Mouse (Mus musculus) mouse trophoblast stem cell (cell line): ENCODE data around the gene Itgb3bp.

ENCODE experiments used
- in situ Hi-C, 2 experiments: fragments of 300-500 bp; cut with MseI, MboI; formaldehyde crosslinking; loops; 2 replicates in 1 of 2; 3 replicates in 1 of 2; pipeline ENCODE4 v1.15.1; 2025

Itgb3bp gene

GRCm38 (mm10) chr4:99934859-99935258 is 5.2 kb upstream of the Itgb3bp start:
- in situ Hi-C loops: no loop called here

GRCm38 (mm10) chr4:99931807-99932206 is 2.2 kb upstream of the Itgb3bp start:
- in situ Hi-C loops: no loop called here

- in situ Hi-C loops: no loop called here
These were observed 1.6 kb upstream of the Itgb3bp start for GRCm38 (mm10) chr4:99931240-99931580.

- in situ Hi-C loops: no loop called here
These were observed 1.1 kb upstream of the Itgb3bp start for GRCm38 (mm10) chr4:99930518-99931239.

GRCm38 (mm10) chr4:99929149-99929612 is 432 bp downstream of the Itgb3bp start, which contains the start of gene Pgm1:
Gene Pgm1, plus strand, starts transcription at chr4:99929414.
- in situ Hi-C loops: no loop called here

- in situ Hi-C loops: no loop called here
These were observed 1.1 kb downstream of the Itgb3bp start for GRCm38 (mm10) chr4:99928521-99928920.

GRCm38 (mm10) chr4:99926380-99926779 is 3.2 kb downstream of the Itgb3bp start:
- in situ Hi-C loops: no loop called here

GRCm38 (mm10) chr4:99913894-99914451 is 15.6 kb downstream of the Itgb3bp start:
- in situ Hi-C loops: no loop called here

GRCm38 (mm10) chr4:99882405-99882804 is 47.2 kb downstream of the Itgb3bp start:
- in situ Hi-C loops: no loop called here

GRCm38 (mm10) chr4:99881882-99882281 is 47.7 kb downstream of the Itgb3bp start:
- in situ Hi-C loops: no loop called here

- in situ Hi-C loops: no loop called here
These were observed 100.2 kb downstream of the Itgb3bp start, which contains the start of gene Efcab7 for GRCm38 (mm10) chr4:99829094-99830073. Gene Efcab7, plus strand, starts transcription at chr4:99829198.

GRCm38 (mm10) chr4:99828739-99829093 is 100.9 kb downstream of the Itgb3bp start:
- in situ Hi-C loops: no loop called here

GRCm38 (mm10) chr4:99828337-99828736 is 101.3 kb downstream of the Itgb3bp start:
- in situ Hi-C loops: no loop called here

GRCm38 (mm10) chr4:99816697-99817460 is 112.7 kb downstream of the Itgb3bp start:
- in situ Hi-C loops: no loop called here

- in situ Hi-C loops: no loop called here
These were observed 137.2 kb downstream of the Itgb3bp start for GRCm38 (mm10) chr4:99792365-99792764.

GRCm38 (mm10) chr4:99773041-99773440 is 156.6 kb downstream of the Itgb3bp start:
- in situ Hi-C loops: no loop called here

GRCm38 (mm10) chr4:99770555-99770954 is 159.1 kb downstream of the Itgb3bp start:
- in situ Hi-C loops: no loop called here

GRCm38 (mm10) chr4:99766753-99767152 is 162.9 kb downstream of the Itgb3bp start:
- in situ Hi-C loops: no loop called here

GRCm38 (mm10) chr4:99766303-99766702 is 163.3 kb downstream of the Itgb3bp start:
- in situ Hi-C loops: no loop called here

GRCm38 (mm10) chr4:99752426-99752825 is 177.2 kb downstream of the Itgb3bp start:
- in situ Hi-C loops: no loop called here

- in situ Hi-C loops: no loop called here
These were observed 189.8 kb downstream of the Itgb3bp start for GRCm38 (mm10) chr4:99739836-99740235.
